Mouse (Mus musculus) embryonic facial prominence, embryonic 13.5 days (tissue): ENCODE measurements around the gene Ggnbp2. TPM values are rescaled to one million over a fixed set of nuclear protein-coding genes. Genes with fewer than 3 reads are reported as not detected.
"Not testable (repeated sequence)": the region's sequence is repeated elsewhere in the genome, so short reads cannot be mapped to it uniquely, and the experiment has no call there.

Experiments used
- ATAC-seq: fragments of 200-750 bp; cut with Nextera tagmentation; 2 replicates; pipeline ENCODE4 v1.8.0; 2017; ENCODE audit warnings: low read depth; ENCODE audit not compliant: insufficient number of reproducible peaks, insufficient read depth, low FRiP score, low TSS enrichment
- H3K27ac ChIP-seq: fragments of 300-500 bp; sonication (generic); 2 replicates; pipeline ENCODE4 v1.5.1; 2015; ENCODE audit warnings: moderate library complexity, mild to moderate bottlenecking, inconsistent platforms
- H3K27me3 ChIP-seq: fragments of 300-500 bp; sonication (generic); 2 replicates; pipeline ENCODE4 v1.6.1; 2015; ENCODE audit warnings: mild to moderate bottlenecking, inconsistent platforms
- H3K36me3 ChIP-seq: fragments of 300-500 bp; sonication (generic); 2 replicates; pipeline ENCODE4 v1.6.1; 2015; ENCODE audit warnings: mild to moderate bottlenecking, inconsistent platforms
- H3K4me1 ChIP-seq: fragments of 300-500 bp; sonication (generic); 2 replicates; pipeline ENCODE4 v1.6.1; 2015; ENCODE audit warnings: inconsistent platforms
- H3K4me2 ChIP-seq: fragments of 300-500 bp; sonication (generic); 2 replicates; pipeline ENCODE4 v1.6.1; 2015; ENCODE audit warnings: moderate library complexity, mild to moderate bottlenecking, inconsistent platforms
- H3K4me3 ChIP-seq: fragments of 300-500 bp; sonication (generic); 2 replicates; pipeline ENCODE4 v1.5.1; 2015; ENCODE audit warnings: mild to moderate bottlenecking, inconsistent platforms
- H3K9ac ChIP-seq: fragments of 300-500 bp; sonication (generic); 2 replicates; pipeline ENCODE4 v1.6.1; 2015; ENCODE audit warnings: mild to moderate bottlenecking, inconsistent platforms
- H3K9me3 ChIP-seq: fragments of 300-500 bp; sonication (generic); 2 replicates; pipeline ENCODE4 v1.6.1; 2016; ENCODE audit warnings: inconsistent platforms
- WGBS: fragments of 180-500 bp; shearing (Covaris S2); methylation state at CpG from one replicate; pipeline ENCODE4 v1.1.7; 2015; ENCODE audit warnings: mixed read lengths; 5-methylcytosine and 5-hydroxymethylcytosine counted together
- polyA plus RNA-seq: library from polyadenylated mRNA; unstranded; fragments of >200 nt; fragmentation: Nextera tagmentation; extraction: Ambion mirVana; gene quantifications from 2 replicates; pipeline ENCODE4 v1.2.1, GENCODE M21; 2015

The Ggnbp2 gene
- polyA plus RNA-seq, 1 experiment from 2014 or later: 71.8 TPM

- Histone ChIP-seq H3K4me2 (peak overlapping the region; percentile 94), H3K27ac (peak overlapping the region; percentile 93), H3K4me3 (peak overlapping the region; percentile 84), H3K27me3 (no peaks in the 10 kb centered on the region), H3K36me3 (peaks cover 21% of the 10 kb centered on the region), H3K9me3 (no peaks in the 10 kb centered on the region), H3K9ac (peak overlapping the region; percentile 86), H3K4me1 (peaks cover 14% of the 10 kb centered on the region)
- 24% methylated on average over 6 of the region's 7 CpGs for WGBS
- ATAC-seq: no peak
Measured at GRCm38 (mm10) chr11:84879007-84879771, 8.6 kb upstream of the Ggnbp2 start.

- not testable (repeated sequence) for H3K4me1 ChIP-seq, H3K27ac ChIP-seq, H3K9ac ChIP-seq, H3K36me3 ChIP-seq, H3K4me3 ChIP-seq, H3K4me2 ChIP-seq, H3K27me3 ChIP-seq, ATAC-seq, H3K9me3 ChIP-seq
- whole genome bisulfite sequencing: 67% methylated on average over 1 of the region's 1 CpGs
Measured at GRCm38 (mm10) chr11:84876020-84876419, 5.4 kb upstream of the Ggnbp2 start.

- no peak for ATAC-seq
- 79% methylated on average over 1 of the region's 1 CpGs for WGBS
- H3K27me3 ChIP-seq: no peaks in the 10 kb centered on the region
Measured at GRCm38 (mm10) chr11:84873042-84873833, 2.6 kb upstream of the Ggnbp2 start.

GRCm38 (mm10) chr11:84871548-84872069, 992 bp upstream of the Ggnbp2 start:
- H3K27me3 ChIP-seq: no peaks in the 10 kb centered on the region
- no peaks in the 10 kb centered on the region for H3K9me3 ChIP-seq
- H3K4me1 ChIP-seq: peaks cover 11% of the 10 kb centered on the region
- 79% methylated on average over 4 of the region's 4 CpGs for WGBS
- peak overlapping the region; percentile 99 for H3K27ac ChIP-seq
- H3K4me2 ChIP-seq: peak overlapping the region; percentile 73
- peak overlapping the region; percentile 94 for H3K9ac ChIP-seq
- H3K4me3 ChIP-seq: peak overlapping the region; percentile 94
- ATAC-seq: no peak
- H3K36me3 ChIP-seq: no peaks in the 10 kb centered on the region

More at GRCm38 (mm10) chr11:84873042-84873833, 2.6 kb upstream of the Ggnbp2 start:
- Histone ChIP-seq H3K36me3 (peaks cover 6% of the 10 kb centered on the region; the same call in 1 of the 2 replicates), H3K9me3 (no peaks in the 10 kb centered on the region), H3K27ac (no peak overlapping the region), H3K4me1 (peaks cover 3% of the 10 kb centered on the region), H3K4me3 (no peak overlapping the region), H3K9ac (no peak overlapping the region), H3K4me2 (no peak overlapping the region)

GRCm38 (mm10) chr11:84871046-84871445, 429 bp upstream of the Ggnbp2 start:
- no peaks in the 10 kb centered on the region for H3K27me3 ChIP-seq
- H3K9ac ChIP-seq: peak overlapping the region; percentile 94
- peak overlapping the region; percentile 94 for H3K4me3 ChIP-seq
- peaks cover 11% of the 10 kb centered on the region for H3K4me1 ChIP-seq
- H3K9me3 ChIP-seq: no peaks in the 10 kb centered on the region
- H3K36me3 ChIP-seq: no peaks in the 10 kb centered on the region
- 2% methylated on average over 10 of the region's 10 CpGs for WGBS
- no peak; the same call in none of the 2 replicates for ATAC-seq
- peak overlapping the region; percentile 99 for H3K27ac ChIP-seq
- peak overlapping the region; percentile 73 for H3K4me2 ChIP-seq

GRCm38 (mm10) chr11:84869537-84870232, 932 bp downstream of the Ggnbp2 start:
- 0% methylated on average over 50 of the region's 61 CpGs for WGBS
- Histone ChIP-seq H3K4me1 (peaks cover 14% of the 10 kb centered on the region), H3K4me2 (peak overlapping the region; percentile 74)

GRCm38 (mm10) chr11:84868786-84869259, 1.8 kb downstream of the Ggnbp2 start:
- peak overlapping the region; percentile 94 for H3K4me3 ChIP-seq
- H3K4me2 ChIP-seq: peak overlapping the region; percentile 74
- no peak for ATAC-seq
- no peaks in the 10 kb centered on the region for H3K36me3 ChIP-seq
- peak overlapping the region; percentile 99; the same call in 1 of the 2 replicates for H3K27ac ChIP-seq
- no peaks in the 10 kb centered on the region for H3K9me3 ChIP-seq
- H3K9ac ChIP-seq: peak overlapping the region; percentile 94
- no peaks in the 10 kb centered on the region for H3K27me3 ChIP-seq
- H3K4me1 ChIP-seq: peaks cover 14% of the 10 kb centered on the region
- WGBS: 11% methylated on average over 7 of the region's 7 CpGs

More at GRCm38 (mm10) chr11:84869537-84870232, 932 bp downstream of the Ggnbp2 start:
- ATAC-seq: peak; percentile 83
- H3K9me3 ChIP-seq: no peaks in the 10 kb centered on the region
- peak overlapping the region; percentile 94 for H3K9ac ChIP-seq
- H3K27me3 ChIP-seq: no peaks in the 10 kb centered on the region
- peak overlapping the region; percentile 99 for H3K27ac ChIP-seq
- no peaks in the 10 kb centered on the region for H3K36me3 ChIP-seq
- H3K4me3 ChIP-seq: peak overlapping the region; percentile 94

GRCm38 (mm10) chr11:84867586-84867985, 3.0 kb downstream of the Ggnbp2 start:
- Histone ChIP-seq H3K4me3 (no peak overlapping the region), H3K9ac (no peak overlapping the region), H3K4me2 (0 out of 2 replicates have a peak overlapping the region, but pooled peaks have one; percentile 0), H3K36me3 (no peaks in the 10 kb centered on the region), H3K4me1 (peaks cover 14% of the 10 kb centered on the region), H3K27ac (no peak overlapping the region), H3K9me3 (no peaks in the 10 kb centered on the region), H3K27me3 (no peaks in the 10 kb centered on the region)
- 92% methylated on average over 2 of the region's 2 CpGs for WGBS
- no peak for ATAC-seq

- WGBS: 44% methylated on average over 2 of the region's 2 CpGs
- no peak overlapping the region for H3K4me3 ChIP-seq
Measured at GRCm38 (mm10) chr11:84865268-84865667, 5.3 kb downstream of the Ggnbp2 start.

GRCm38 (mm10) chr11:84855285-84855684, 15.3 kb downstream of the Ggnbp2 start:
- Histone ChIP-seq H3K27me3 (no peaks in the 10 kb centered on the region), H3K9ac (no peak overlapping the region), H3K27ac (no peak overlapping the region), H3K4me3 (no peak overlapping the region), H3K4me1 (no peaks in the 10 kb centered on the region), H3K9me3 (no peaks in the 10 kb centered on the region), H3K36me3 (peaks cover 70% of the 10 kb centered on the region), H3K4me2 (no peak overlapping the region)
- ATAC-seq: no peak
- WGBS: 92% methylated on average over 6 of the region's 6 CpGs

More at GRCm38 (mm10) chr11:84865268-84865667, 5.3 kb downstream of the Ggnbp2 start:
- H3K27me3 ChIP-seq: no peaks in the 10 kb centered on the region
- H3K27ac ChIP-seq: no peak overlapping the region
- H3K4me2 ChIP-seq: no peak overlapping the region
- H3K9me3 ChIP-seq: no peaks in the 10 kb centered on the region
- no peak overlapping the region for H3K9ac ChIP-seq
- peaks cover 15% of the 10 kb centered on the region for H3K36me3 ChIP-seq
- ATAC-seq: no peak
- H3K4me1 ChIP-seq: peaks cover 14% of the 10 kb centered on the region
